Mouse (Mus musculus) layer of hippocampus, adult 6 months (tissue): ENCODE measurements around the gene Sp7. TPM values are rescaled to one million over a fixed set of nuclear protein-coding genes. Genes with fewer than 3 reads are reported as not detected.

Source experiments
- long read RNA-seq, 2 experiments: library from polyadenylated mRNA; unstranded; transcript quantifications; one replicate each; pipeline ENCODE4 v2.0.0; 2019 to 2020
- polyA plus RNA-seq: library from polyadenylated mRNA; unstranded; fragments of <200 nt; fragmentation: Nextera tagmentation; gene quantifications from 2 replicates; pipeline ENCODE4 v1.2.3, GENCODE M21; 2021

Sp7 gene
- 0.64 and 0.93 TPM in 2 replicates for polyA plus RNA-seq
- long read RNA-seq, experiment 1, partial matches to known transcripts, result 0 of 2 reads
- long read RNA-seq, experiment 1, other reads (novel, unspliced or antisense), result 2 of 2 reads
- long read RNA-seq, experiment 2, result 0 reads

GRCm38 (mm10) chr15:102366733-102367344, at the start of gene Sp7:
Gene Sp7, minus strand, starts transcription at chr15:102367182.

GRCm38 (mm10) chr15:102405489-102406195, 38.7 kb upstream of the Sp7 start, which contains the start of gene Sp1:
Gene Sp1, plus strand, starts transcription at chr15:102406143.

GRCm38 (mm10) chr15:102350138-102350941, 16.6 kb downstream of the Sp7 start, which contains the start of gene Aaas:
Gene Aaas, minus strand, starts transcription at chr15:102350771.

GRCm38 (mm10) chr15:102331610-102332015, 35.4 kb downstream of the Sp7 start, which contains the start of gene Myg1:
Gene Myg1, plus strand, starts transcription at chr15:102331709.

GRCm38 (mm10) chr15:102326022-102326576, 40.9 kb downstream of the Sp7 start, which contains the start of gene Pfdn5:
Gene Pfdn5, plus strand, starts transcription at chr15:102326116.

Other genes with a start within 250 kb of the Sp7 start
- 24.4 and 24.7 TPM in 2 replicates for gene Spryd3, start 230.9 kb downstream of the Sp7 start, polyA plus RNA-seq
- 43.5 and 48.0 TPM in 2 replicates for gene Igfbp6, start 222.8 kb downstream of the Sp7 start, polyA plus RNA-seq
- not detected in 2 replicates for gene Soat2, start 216.7 kb downstream of the Sp7 start, polyA plus RNA-seq
- 4.8 and 5.1 TPM in 2 replicates for gene Zfp740, start 163.9 kb downstream of the Sp7 start, polyA plus RNA-seq
- gene Csad, start 162.5 kb downstream of the Sp7 start, polyA plus RNA-seq, result 22.5 and 23.1 TPM in 2 replicates
- gene Itgb7, start 135.2 kb downstream of the Sp7 start, polyA plus RNA-seq, result 0.64 and 1.4 TPM in 2 replicates
- 1.7 and 2.0 TPM in 2 replicates for gene Rarg, start 109.7 kb downstream of the Sp7 start, polyA plus RNA-seq
- not detected in 2 replicates for gene Gm9918, start 96.6 kb downstream of the Sp7 start, polyA plus RNA-seq
- 36.2 and 40.4 TPM in 2 replicates for gene Mfsd5, start 87.7 kb downstream of the Sp7 start, polyA plus RNA-seq
- gene Espl1, start 70.9 kb downstream of the Sp7 start, polyA plus RNA-seq, result 0.43 and 1.2 TPM in 2 replicates
- gene Pfdn5, start 41.1 kb downstream of the Sp7 start, polyA plus RNA-seq, result 1,324 and 1,439 TPM in 2 replicates
- 66.8 and 72.5 TPM in 2 replicates for gene Myg1, start 35.5 kb downstream of the Sp7 start, polyA plus RNA-seq
- 17.5 and 18.6 TPM in 2 replicates for gene Aaas, start 16.4 kb downstream of the Sp7 start, polyA plus RNA-seq
- gene Sp1, start 39.0 kb upstream of the Sp7 start, polyA plus RNA-seq, result 0.82 and 0.83 TPM in 2 replicates
- gene Amhr2, start 78.2 kb upstream of the Sp7 start, polyA plus RNA-seq, result 0.65 and 0.93 TPM in 2 replicates
- gene Prr13, start 91.8 kb upstream of the Sp7 start, polyA plus RNA-seq, result 88.3 and 96.2 TPM in 2 replicates
- gene Pcbp2, start 103.4 kb upstream of the Sp7 start, polyA plus RNA-seq, result 97.3 and 100 TPM in 2 replicates
- gene Gm10337, start 136.5 kb upstream of the Sp7 start, polyA plus RNA-seq, result not detected in 2 replicates
- 28.2 and 31.6 TPM in 2 replicates for gene Map3k12, start 149.9 kb upstream of the Sp7 start, polyA plus RNA-seq
- 13.2 and 15.6 TPM in 2 replicates for gene Tarbp2, start 151.0 kb upstream of the Sp7 start, polyA plus RNA-seq
- gene Npff, start 157.8 kb upstream of the Sp7 start, polyA plus RNA-seq, result not detected in 2 replicates